Mouse (Mus musculus) midbrain, embryonic 14.5 days (tissue): ENCODE data around the gene Rps6kb2. TPM values are rescaled to one million over a fixed set of nuclear protein-coding genes. Genes with fewer than 3 reads are reported as not detected.

Source experiments
- ATAC-seq: fragments of 200-750 bp; cut with Nextera tagmentation; 2 replicates; pipeline ENCODE4 v1.8.0; 2017; ENCODE audit warnings: moderate number of reproducible peaks, moderate library complexity; ENCODE audit not compliant: low FRiP score, low TSS enrichment
- DNase-seq: peaks from one replicate; pipeline ENCODE4 v3.0.0-alpha.2; 2015
- H3K27ac ChIP-seq: fragments of 300-500 bp; sonication (generic); replicated peaks from 2 replicates; pipeline ENCODE4 v1.5.1; 2014; ENCODE audit warnings: mild to moderate bottlenecking, low read depth, low read length, moderate library complexity
- H3K27me3 ChIP-seq: fragments of 300-500 bp; sonication (generic); 2 replicates; pipeline ENCODE4 v1.6.1; 2014; ENCODE audit warnings: low read length, control low read depth, mixed read lengths; ENCODE audit not compliant: control insufficient read depth, insufficient read depth
- H3K36me3 ChIP-seq: fragments of 300-500 bp; sonication (generic); 2 replicates; pipeline ENCODE4 v1.6.1; 2014; ENCODE audit warnings: low read length, control low read depth; ENCODE audit not compliant: control insufficient read depth, insufficient read depth
- H3K4me1 ChIP-seq: fragments of 300-500 bp; sonication (generic); 2 replicates; pipeline ENCODE4 v1.6.1; 2014; ENCODE audit warnings: mild to moderate bottlenecking, antibody characterized with exemption, low read length, control low read depth; ENCODE audit not compliant: control insufficient read depth, insufficient read depth
- H3K4me2 ChIP-seq: fragments of 300-500 bp; sonication (generic); 2 replicates; pipeline ENCODE4 v1.6.1; 2014; ENCODE audit warnings: mild to moderate bottlenecking, low read length, moderate library complexity
- H3K4me3 ChIP-seq: fragments of 300-500 bp; sonication (generic); replicated peaks from 2 replicates; pipeline ENCODE4 v1.5.1; 2014; ENCODE audit warnings: low read depth, low read length
- H3K9ac ChIP-seq: fragments of 300-500 bp; sonication (generic); replicated peaks from 2 replicates; pipeline ENCODE4 v1.6.1; 2014; ENCODE audit warnings: mild to moderate bottlenecking, low read length, moderate library complexity
- H3K9me3 ChIP-seq: fragments of 300-500 bp; sonication (generic); 2 replicates; pipeline ENCODE4 v1.6.1; 2016; ENCODE audit warnings: low read length, control low read depth, mixed read lengths; ENCODE audit not compliant: control insufficient read depth
- WGBS: fragments of 180-500 bp; shearing (Covaris S2); extraction: QIAGEN DNeasy Blood & Tissue Kit; methylation state at CpG from one replicate; pipeline ENCODE4 v1.1.7; 2014; 5-methylcytosine and 5-hydroxymethylcytosine counted together
- polyA plus RNA-seq: library from polyadenylated mRNA; unstranded; fragments of >200 nt; fragmentation: Nextera tagmentation; extraction: Ambion mirVana; gene quantifications from 2 replicates; pipeline ENCODE4 v1.2.1, GENCODE M21; 2014

Gene Rps6kb2
- polyA plus RNA-seq, 1 experiment from 2014 or later, result 42.2 TPM

- 77% methylated on average over 5 of the region's 5 CpGs for WGBS
- no peaks in the 10 kb centered on the region for H3K27me3 ChIP-seq
- no peak overlapping the region for H3K9ac ChIP-seq
- H3K4me2 ChIP-seq, result no peak overlapping the region
- no peak overlapping the region for H3K4me3 ChIP-seq
- ATAC-seq (no peak), DNase-seq (no peak)
- H3K4me1 ChIP-seq, result no peaks in the 10 kb centered on the region
- peaks cover 83% of the 10 kb centered on the region for H3K36me3 ChIP-seq
- H3K27ac ChIP-seq, result no peak overlapping the region
- no peaks in the 10 kb centered on the region for H3K9me3 ChIP-seq
Observed at GRCm38 (mm10) chr19:4113806-4114230, 49.3 kb downstream of the Rps6kb2 start.

DNA sequence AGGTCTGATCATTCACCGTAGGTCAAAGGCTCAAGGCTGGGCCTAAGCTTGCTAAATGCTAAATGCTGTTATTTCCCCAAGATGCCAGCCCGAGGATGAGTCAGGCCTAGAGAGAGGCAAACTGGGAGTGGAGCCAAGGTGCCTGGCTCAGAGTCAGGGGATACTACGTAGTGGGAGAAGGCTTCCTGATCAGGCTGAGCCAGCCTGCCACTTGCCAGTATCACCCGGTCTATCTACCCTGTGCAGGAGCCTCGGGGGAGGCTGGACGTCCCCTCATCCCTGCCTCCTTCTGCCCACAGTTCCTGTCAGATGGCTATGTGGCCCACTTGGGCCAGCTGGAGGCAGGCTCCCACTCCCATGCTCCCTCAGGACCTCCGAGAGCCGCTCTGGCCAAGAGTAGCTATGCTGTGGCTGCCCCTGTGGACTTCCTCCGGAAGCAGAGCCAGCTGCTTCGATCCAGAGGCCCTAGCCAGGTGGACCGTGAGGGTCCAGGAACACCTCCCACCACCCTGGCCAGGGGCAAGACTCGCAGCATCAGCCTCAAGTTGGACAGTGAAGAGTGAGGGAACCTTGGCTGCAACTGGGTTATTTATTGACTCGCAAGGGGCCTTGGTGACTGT, 49.9 kb downstream of the Rps6kb2 start:
- H3K9ac ChIP-seq, result no peak overlapping the region
- H3K36me3 ChIP-seq, result peaks cover 87% of the 10 kb centered on the region
- H3K27me3 ChIP-seq, result no peaks in the 10 kb centered on the region
- H3K27ac ChIP-seq, result no peak overlapping the region
- no peaks in the 10 kb centered on the region for H3K4me1 ChIP-seq
- H3K4me3 ChIP-seq, result no peak overlapping the region
- no peak for ATAC-seq
- H3K9me3 ChIP-seq, result no peaks in the 10 kb centered on the region
- peak; percentile 23 for DNase-seq
- 87% methylated on average over 13 of the region's 13 CpGs for WGBS
- no peak overlapping the region for H3K4me2 ChIP-seq

GRCm38 (mm10) chr19:4112063-4112960, 50.8 kb downstream of the Rps6kb2 start:
- DNase-seq (no peak), ATAC-seq (no peak)
- H3K4me3 ChIP-seq, result no peak overlapping the region
- H3K4me2 ChIP-seq, result no peak overlapping the region
- H3K4me1 ChIP-seq, result no peaks in the 10 kb centered on the region
- H3K9me3 ChIP-seq, result no peaks in the 10 kb centered on the region
- WGBS, result 93% methylated on average over 26 of the region's 26 CpGs
- no peak overlapping the region for H3K27ac ChIP-seq
- H3K36me3 ChIP-seq, result peaks cover 85% of the 10 kb centered on the region
- no peaks in the 10 kb centered on the region for H3K27me3 ChIP-seq
- no peak overlapping the region for H3K9ac ChIP-seq

- no peaks in the 10 kb centered on the region for H3K4me1 ChIP-seq
- no peak overlapping the region for H3K4me3 ChIP-seq
- peaks cover 76% of the 10 kb centered on the region for H3K36me3 ChIP-seq
- no peaks in the 10 kb centered on the region for H3K27me3 ChIP-seq
- no peak overlapping the region for H3K9ac ChIP-seq
- no peaks in the 10 kb centered on the region for H3K9me3 ChIP-seq
- ATAC-seq (no peak), DNase-seq (no peak)
- 89% methylated on average over 9 of the region's 9 CpGs for WGBS
- H3K4me2 ChIP-seq, result no peak overlapping the region
- no peak overlapping the region for H3K27ac ChIP-seq
Observed at GRCm38 (mm10) chr19:4108535-4108934, 54.6 kb downstream of the Rps6kb2 start.

GRCm38 (mm10) chr19:4106654-4107053, 56.5 kb downstream of the Rps6kb2 start:
- ATAC-seq, result no peak
- no peak for DNase-seq
- Histone ChIP-seq H3K27me3 (no peaks in the 10 kb centered on the region), H3K4me3 (no peak overlapping the region), H3K4me2 (no peak overlapping the region), H3K36me3 (peaks cover 68% of the 10 kb centered on the region), H3K9me3 (no peaks in the 10 kb centered on the region), H3K27ac (no peak overlapping the region), H3K4me1 (peaks cover 7% of the 10 kb centered on the region), H3K9ac (no peak overlapping the region)
- 95% methylated on average over 14 of the region's 14 CpGs for WGBS

GRCm38 (mm10) chr19:4104675-4105194, 58.4 kb downstream of the Rps6kb2 start:
- Histone ChIP-seq H3K4me3 (no peak overlapping the region), H3K36me3 (peaks cover 50% of the 10 kb centered on the region), H3K27ac (no peak overlapping the region), H3K9ac (no peak overlapping the region), H3K27me3 (no peaks in the 10 kb centered on the region), H3K9me3 (no peaks in the 10 kb centered on the region), H3K4me1 (peaks cover 17% of the 10 kb centered on the region), H3K4me2 (no peak overlapping the region)
- ATAC-seq (no peak), DNase-seq (no peak)
- WGBS, result 94% methylated on average over 16 of the region's 16 CpGs

Other genes starting within 250 kb of the Rps6kb2 start
- 0.84 and 1.1 TPM in 2 replicates for gene Aldh3b1, start 233.5 kb downstream of the Rps6kb2 start, polyA plus RNA-seq
- gene Unc93b1, start 228.2 kb downstream of the Rps6kb2 start, polyA plus RNA-seq, result 3.7 and 13.4 TPM in 2 replicates
- gene Aldh3b3, start 204.7 kb downstream of the Rps6kb2 start, polyA plus RNA-seq, result not detected in 2 replicates
- gene Aldh3b2, start 191.0 kb downstream of the Rps6kb2 start, polyA plus RNA-seq, result 0.16 and 0.32 TPM in 2 replicates
- gene Acy3, start 176.8 kb downstream of the Rps6kb2 start, polyA plus RNA-seq, result 0.96 and 2.2 TPM in 2 replicates
- gene Tbx10, start 170.6 kb downstream of the Rps6kb2 start, polyA plus RNA-seq, result not detected in 2 replicates
- gene Nudt8, start 162.8 kb downstream of the Rps6kb2 start, polyA plus RNA-seq, result 26.8 and 30.3 TPM in 2 replicates
- gene Gm49405, start 162.7 kb downstream of the Rps6kb2 start, polyA plus RNA-seq, result 3.3 and 3.9 TPM in 2 replicates
- 5.7 and 7.1 TPM in 2 replicates for gene Doc2g, start 160.0 kb downstream of the Rps6kb2 start, polyA plus RNA-seq
- 223 and 231 TPM in 2 replicates for gene Ndufv1, start 150.5 kb downstream of the Rps6kb2 start, polyA plus RNA-seq
- gene Gstp1, start 125.4 kb downstream of the Rps6kb2 start, polyA plus RNA-seq, result 397 and 514 TPM in 2 replicates
- 1.9 TPM in 1 of 2 replicates, not detected in the other for gene Gstp2, start 117.3 kb downstream of the Rps6kb2 start, polyA plus RNA-seq
- gene Gstp3, start 103.8 kb downstream of the Rps6kb2 start, polyA plus RNA-seq, result not detected in 2 replicates
- not detected in 2 replicates for gene Cabp2, start 81.8 kb downstream of the Rps6kb2 start, polyA plus RNA-seq
- 83.4 and 87.0 TPM in 2 replicates for gene Cdk2ap2, start 66.2 kb downstream of the Rps6kb2 start, polyA plus RNA-seq
- 72.8 and 89.0 TPM in 2 replicates for gene Pitpnm1, start 63.4 kb downstream of the Rps6kb2 start, polyA plus RNA-seq
- gene Aip, start 37.5 kb downstream of the Rps6kb2 start, polyA plus RNA-seq, result 84.3 and 98.0 TPM in 2 replicates
- gene Gpr152, start 23.6 kb downstream of the Rps6kb2 start, polyA plus RNA-seq, result not detected in 2 replicates
- 0.14 and 0.15 TPM in 2 replicates for gene Cabp4, start 19.3 kb downstream of the Rps6kb2 start, polyA plus RNA-seq
- gene Coro1b, start 14.7 kb downstream of the Rps6kb2 start, polyA plus RNA-seq, result 105 and 117 TPM in 2 replicates
- gene Ptprcap, start 9.8 kb downstream of the Rps6kb2 start, polyA plus RNA-seq, result 0.55 and 0.64 TPM in 2 replicates
- gene Carns1, start 12.1 kb upstream of the Rps6kb2 start, polyA plus RNA-seq, result 3.9 and 6.0 TPM in 2 replicates
- 0.54 and 0.94 TPM in 2 replicates for gene Tbc1d10c, start 27.9 kb upstream of the Rps6kb2 start, polyA plus RNA-seq
- 591 and 597 TPM in 2 replicates for gene Ppp1ca, start 28.7 kb upstream of the Rps6kb2 start, polyA plus RNA-seq
- 20.3 and 22.7 TPM in 2 replicates for gene Rad9a, start 38.3 kb upstream of the Rps6kb2 start, polyA plus RNA-seq
- 0.08 and 0.46 TPM in 2 replicates for gene Clcf1, start 50.9 kb upstream of the Rps6kb2 start, polyA plus RNA-seq
- not detected in 2 replicates for gene AC109138.7, start 51.0 kb upstream of the Rps6kb2 start, polyA plus RNA-seq
- gene Pold4, start 68.5 kb upstream of the Rps6kb2 start, polyA plus RNA-seq, result 18.5 and 19.1 TPM in 2 replicates
- 8.8 and 12.8 TPM in 2 replicates for gene Ssh3, start 105.8 kb upstream of the Rps6kb2 start, polyA plus RNA-seq
- gene Ankrd13d, start 119.8 kb upstream of the Rps6kb2 start, polyA plus RNA-seq, result 34.5 and 39.3 TPM in 2 replicates
- 29.0 and 30.0 TPM in 2 replicates for gene Grk2, start 142.9 kb upstream of the Rps6kb2 start, polyA plus RNA-seq
- gene Kdm2a, start 234.9 kb upstream of the Rps6kb2 start, polyA plus RNA-seq, result 29.2 and 43.9 TPM in 2 replicates